Mouse (Mus musculus) stomach, embryonic 15.5 days (tissue): Measurements from ENCODE around the gene Enpp1. TPM values are rescaled to one million over a fixed set of nuclear protein-coding genes. Genes with fewer than 3 reads are reported as not detected.

Source experiments
- ATAC-seq: fragments of 200-750 bp; cut with Nextera tagmentation; 2 replicates; pipeline ENCODE4 v1.8.0; 2017; ENCODE audit warnings: low read depth, moderate number of reproducible peaks, moderate TSS enrichment; ENCODE audit not compliant: insufficient read depth, low FRiP score
- H3K27ac ChIP-seq: fragments of 300-500 bp; sonication (generic); 2 replicates; pipeline ENCODE4 v1.5.1; 2015; ENCODE audit warnings: mild to moderate bottlenecking, inconsistent platforms
- H3K27me3 ChIP-seq: fragments of 300-500 bp; sonication (generic); replicated peaks from 2 replicates; pipeline ENCODE4 v1.6.1; 2015; ENCODE audit warnings: inconsistent platforms
- H3K36me3 ChIP-seq: fragments of 300-500 bp; sonication (generic); 2 replicates; pipeline ENCODE4 v1.6.1; 2015; ENCODE audit warnings: inconsistent platforms
- H3K4me1 ChIP-seq: fragments of 300-500 bp; sonication (generic); 2 replicates; pipeline ENCODE4 v1.6.1; 2015; ENCODE audit warnings: inconsistent platforms
- H3K4me2 ChIP-seq: fragments of 300-500 bp; sonication (generic); 2 replicates; pipeline ENCODE4 v1.6.1; 2015; ENCODE audit warnings: mild to moderate bottlenecking, inconsistent platforms
- H3K4me3 ChIP-seq: fragments of 300-500 bp; sonication (generic); replicated peaks from 2 replicates; pipeline ENCODE4 v1.5.1; 2015; ENCODE audit warnings: inconsistent platforms
- H3K9ac ChIP-seq: fragments of 300-500 bp; sonication (generic); 2 replicates; pipeline ENCODE4 v1.6.1; 2015; ENCODE audit warnings: inconsistent platforms
- H3K9me3 ChIP-seq: fragments of 300-500 bp; sonication (generic); 2 replicates; pipeline ENCODE4 v1.6.1; 2016; ENCODE audit warnings: inconsistent platforms
- WGBS: fragments of 180-500 bp; shearing (Covaris S2); methylation state at CpG from one replicate; pipeline ENCODE4 v1.1.7; 2015; 5-methylcytosine and 5-hydroxymethylcytosine counted together
- polyA plus RNA-seq: library from polyadenylated mRNA; unstranded; fragments of >200 nt; fragmentation: Nextera tagmentation; extraction: Ambion mirVana; gene quantifications from 2 replicates; pipeline ENCODE4 v1.2.1, GENCODE M21; 2015

The Enpp1 gene
- polyA plus RNA-seq, 1 experiment from 2014 or later, result 6.1 TPM

DNA sequence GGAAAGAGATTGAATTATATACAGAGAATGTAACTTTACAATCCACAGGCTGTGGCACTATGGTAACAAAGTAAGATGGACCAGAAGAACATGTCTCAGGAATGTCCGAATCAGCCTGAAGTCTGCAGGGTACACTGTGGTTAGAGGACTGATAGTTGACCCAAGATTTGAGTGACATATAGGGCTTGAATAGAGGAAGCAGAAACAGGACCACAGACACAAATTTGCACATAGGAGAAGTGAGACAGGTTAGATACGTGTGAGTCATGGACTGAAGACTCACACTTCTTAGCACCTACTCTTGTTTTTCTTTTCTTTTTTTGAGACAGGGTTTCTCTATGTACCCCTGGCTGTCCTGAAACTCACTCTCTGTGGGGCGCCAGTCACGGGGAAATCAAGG lies 15.5 kb upstream of the Enpp1 start:
- 88% methylated on average over 4 of the region's 4 CpGs for WGBS
- peaks cover 6% of the 10 kb centered on the region; the same call in 1 of the 2 replicates for H3K4me1 ChIP-seq
- H3K27me3 ChIP-seq, result no peaks in the 10 kb centered on the region
- no peak overlapping the region for H3K4me3 ChIP-seq
- H3K9ac ChIP-seq, result no peak overlapping the region
- no peaks in the 10 kb centered on the region for H3K9me3 ChIP-seq
- H3K4me2 ChIP-seq, result no peak overlapping the region
- no peak overlapping the region for H3K27ac ChIP-seq
- no peaks in the 10 kb centered on the region for H3K36me3 ChIP-seq
- no peak for ATAC-seq

DNA sequence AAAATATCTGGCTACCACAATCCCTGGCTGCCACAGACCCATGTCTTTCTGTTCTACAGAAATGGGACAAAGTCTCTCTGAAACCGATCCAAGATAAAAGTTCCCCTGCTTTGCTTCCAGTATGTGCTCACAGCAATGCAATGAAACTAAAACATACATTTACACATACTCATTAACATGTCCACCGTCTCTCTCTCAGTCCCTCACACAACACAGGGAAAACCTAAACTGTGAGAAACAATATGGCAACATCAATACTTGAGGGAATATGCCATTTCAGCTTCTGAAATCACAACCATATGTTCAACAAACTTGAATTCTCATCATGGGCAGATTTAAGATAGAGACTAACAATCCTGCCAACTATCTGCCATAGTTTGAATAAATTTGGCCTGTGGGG lies 13.2 kb upstream of the Enpp1 start:
- Histone ChIP-seq H3K36me3 (no peaks in the 10 kb centered on the region), H3K4me2 (no peak overlapping the region), H3K9ac (no peak overlapping the region), H3K27me3 (no peaks in the 10 kb centered on the region), H3K27ac (no peak overlapping the region), H3K9me3 (no peaks in the 10 kb centered on the region), H3K4me1 (no peaks in the 10 kb centered on the region), H3K4me3 (no peak overlapping the region)
- no peak for ATAC-seq
- WGBS, result 90% methylated on average over 2 of the region's 2 CpGs

DNA sequence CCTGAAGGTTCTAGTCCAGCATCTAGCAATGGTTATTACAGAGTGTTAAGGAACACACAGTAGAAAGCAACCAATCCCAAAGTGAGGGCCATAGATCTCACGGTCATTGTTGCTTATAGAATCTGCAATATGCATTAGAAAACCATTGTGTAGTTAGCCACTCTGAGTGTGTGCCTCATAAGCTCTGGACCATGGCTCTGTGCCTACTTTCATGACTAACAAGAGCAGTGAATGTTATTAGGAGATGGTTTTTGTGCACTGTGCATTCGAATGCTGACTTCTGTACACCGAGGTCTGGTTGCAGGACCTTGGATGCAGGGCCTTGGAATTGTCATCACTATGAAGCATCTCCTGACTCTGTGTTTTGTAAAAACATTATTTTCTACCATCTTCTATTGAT lies 9.9 kb upstream of the Enpp1 start:
- H3K9me3 ChIP-seq, result no peaks in the 10 kb centered on the region
- 93% methylated on average over 3 of the region's 3 CpGs for WGBS
- no peak overlapping the region for H3K27ac ChIP-seq
- H3K4me3 ChIP-seq, result no peak overlapping the region
- no peaks in the 10 kb centered on the region for H3K4me1 ChIP-seq
- no peak overlapping the region for H3K9ac ChIP-seq
- no peaks in the 10 kb centered on the region for H3K36me3 ChIP-seq
- no peak for ATAC-seq
- no peak overlapping the region for H3K4me2 ChIP-seq
- no peaks in the 10 kb centered on the region for H3K27me3 ChIP-seq

DNA sequence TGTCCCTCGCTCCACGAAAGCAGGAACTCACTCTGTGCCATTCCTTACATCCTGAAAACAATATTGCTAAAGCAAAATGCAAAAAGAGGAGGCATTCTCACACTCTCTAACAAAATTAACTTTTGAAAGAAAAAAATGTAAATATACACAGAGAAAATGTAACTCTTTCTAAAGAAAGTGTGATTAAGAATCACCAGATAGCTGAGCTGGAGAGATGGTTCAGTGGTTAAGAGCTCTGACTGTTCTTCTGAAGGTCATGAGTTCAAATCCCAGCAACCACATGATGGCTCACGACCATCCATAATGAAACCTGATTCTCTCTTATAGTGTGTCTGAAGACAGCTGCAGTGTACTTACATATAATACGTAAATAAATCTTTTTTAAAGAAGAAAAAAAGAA lies 7.4 kb upstream of the Enpp1 start:
- no peak overlapping the region for H3K27ac ChIP-seq
- no peak for ATAC-seq
- H3K4me3 ChIP-seq, result no peak overlapping the region
- H3K4me2 ChIP-seq, result no peak overlapping the region
- no peaks in the 10 kb centered on the region for H3K27me3 ChIP-seq
- H3K36me3 ChIP-seq, result no peaks in the 10 kb centered on the region
- H3K9ac ChIP-seq, result no peak overlapping the region
- no peaks in the 10 kb centered on the region for H3K4me1 ChIP-seq
- 80% methylated on average over 4 of the region's 4 CpGs for WGBS
- no peaks in the 10 kb centered on the region for H3K9me3 ChIP-seq

DNA sequence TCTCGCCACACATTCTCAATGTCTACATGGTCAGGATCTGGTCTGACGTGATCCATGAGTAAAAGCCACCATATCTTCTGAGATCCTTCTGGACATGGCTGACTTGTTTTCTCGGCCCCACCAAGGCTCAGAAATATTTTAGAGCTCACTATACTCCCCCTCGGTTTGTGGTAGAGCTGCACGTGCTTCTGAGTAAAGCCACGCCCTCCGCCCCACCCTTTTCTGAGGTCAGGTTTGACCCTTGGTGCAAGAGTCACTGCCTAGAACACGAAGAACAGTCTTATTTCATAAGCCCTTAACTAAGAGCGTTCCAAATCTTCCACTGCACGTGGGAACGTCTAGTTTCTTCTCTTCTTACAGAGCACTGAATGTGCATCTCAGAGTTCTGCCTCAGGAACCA lies 6.8 kb upstream of the Enpp1 start:
- Histone ChIP-seq H3K9ac (no peak overlapping the region), H3K27ac (no peak overlapping the region), H3K27me3 (no peaks in the 10 kb centered on the region), H3K4me3 (no peak overlapping the region), H3K4me2 (no peak overlapping the region), H3K36me3 (no peaks in the 10 kb centered on the region), H3K9me3 (no peaks in the 10 kb centered on the region), H3K4me1 (no peaks in the 10 kb centered on the region)
- WGBS, result 49% methylated on average over 11 of the region's 11 CpGs
- no peak; the same call in 1 of the 2 replicates for ATAC-seq

DNA sequence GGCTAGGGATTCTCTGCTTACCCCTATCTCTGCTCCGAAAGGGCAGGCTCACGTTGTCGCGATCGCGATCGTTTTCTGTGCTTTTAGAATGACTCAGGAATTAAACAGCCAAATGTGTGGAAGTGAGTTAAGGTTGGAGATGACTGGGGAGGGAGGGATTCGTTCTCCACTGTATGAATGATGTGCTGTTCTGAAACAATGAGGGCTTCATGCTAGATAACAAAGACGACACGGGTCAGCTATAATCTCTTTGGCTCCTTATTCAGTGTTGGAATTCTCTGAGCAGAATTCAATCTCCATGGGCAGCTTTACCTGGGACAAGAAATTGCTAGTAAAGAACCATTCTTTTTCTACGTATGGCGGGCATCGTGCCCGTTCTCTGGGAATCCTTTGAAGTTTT lies 6.1 kb upstream of the Enpp1 start:
- no peaks in the 10 kb centered on the region for H3K9me3 ChIP-seq
- no peak overlapping the region for H3K9ac ChIP-seq
- H3K4me1 ChIP-seq, result no peaks in the 10 kb centered on the region
- H3K27me3 ChIP-seq, result no peaks in the 10 kb centered on the region
- no peak overlapping the region for H3K4me2 ChIP-seq
- ATAC-seq, result no peak
- no peak overlapping the region for H3K4me3 ChIP-seq
- 63% methylated on average over 14 of the region's 14 CpGs for WGBS
- H3K36me3 ChIP-seq, result no peaks in the 10 kb centered on the region
- no peak overlapping the region for H3K27ac ChIP-seq

DNA sequence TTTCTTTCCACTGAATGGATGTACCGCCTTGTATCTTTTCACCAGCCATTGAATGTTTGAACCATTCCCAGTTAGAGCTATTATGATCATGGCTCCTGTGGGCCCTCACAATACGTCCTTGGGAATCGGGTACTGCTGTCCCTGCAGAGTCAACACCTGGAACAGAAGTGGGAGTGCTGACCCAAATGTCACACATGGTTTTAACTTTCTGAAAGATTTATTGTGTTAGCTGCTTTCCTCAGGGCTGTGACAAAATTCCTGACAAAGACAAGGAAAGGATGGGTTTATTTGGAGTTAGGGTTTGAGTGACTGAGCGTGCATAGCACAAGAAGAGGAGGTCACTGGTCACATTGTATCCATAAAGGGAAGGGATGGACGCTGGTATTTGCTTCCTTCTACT lies 4.3 kb upstream of the Enpp1 start:
- H3K36me3 ChIP-seq, result no peaks in the 10 kb centered on the region
- H3K27me3 ChIP-seq, result no peaks in the 10 kb centered on the region
- no peak overlapping the region for H3K4me2 ChIP-seq
- no peaks in the 10 kb centered on the region for H3K4me1 ChIP-seq
- no peak overlapping the region for H3K27ac ChIP-seq
- H3K4me3 ChIP-seq, result no peak overlapping the region
- no peak for ATAC-seq
- 84% methylated on average over 5 of the region's 5 CpGs for WGBS
- H3K9me3 ChIP-seq, result no peaks in the 10 kb centered on the region
- H3K9ac ChIP-seq, result no peak overlapping the region

DNA sequence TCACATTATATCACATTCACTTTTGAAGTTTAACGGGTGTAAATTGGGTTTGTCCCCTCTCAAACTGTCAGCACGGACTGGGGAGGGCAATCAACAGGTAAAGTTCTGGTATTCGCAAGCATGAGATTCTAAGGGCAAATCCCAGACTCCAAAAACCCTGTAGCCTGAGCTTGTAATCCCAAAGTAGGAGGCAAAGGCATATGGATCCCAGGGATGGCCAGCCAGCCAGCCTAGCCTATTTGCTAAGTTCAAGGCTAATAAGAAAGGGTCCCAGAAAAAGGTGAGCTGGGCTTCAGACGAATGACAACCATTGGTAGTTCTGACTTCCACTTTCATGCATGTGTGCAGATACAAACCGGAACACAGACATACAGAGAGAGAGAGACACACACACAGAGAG lies 942 bp upstream of the Enpp1 start:
- no peak overlapping the region for H3K9ac ChIP-seq
- no peak overlapping the region for H3K4me3 ChIP-seq
- H3K9me3 ChIP-seq, result no peaks in the 10 kb centered on the region
- H3K4me2 ChIP-seq, result no peak overlapping the region
- no peaks in the 10 kb centered on the region for H3K36me3 ChIP-seq
- no peaks in the 10 kb centered on the region for H3K4me1 ChIP-seq
- H3K27me3 ChIP-seq, result no peaks in the 10 kb centered on the region
- WGBS, result 77% methylated on average over 5 of the region's 5 CpGs
- ATAC-seq, result no peak
- H3K27ac ChIP-seq, result no peak overlapping the region

DNA sequence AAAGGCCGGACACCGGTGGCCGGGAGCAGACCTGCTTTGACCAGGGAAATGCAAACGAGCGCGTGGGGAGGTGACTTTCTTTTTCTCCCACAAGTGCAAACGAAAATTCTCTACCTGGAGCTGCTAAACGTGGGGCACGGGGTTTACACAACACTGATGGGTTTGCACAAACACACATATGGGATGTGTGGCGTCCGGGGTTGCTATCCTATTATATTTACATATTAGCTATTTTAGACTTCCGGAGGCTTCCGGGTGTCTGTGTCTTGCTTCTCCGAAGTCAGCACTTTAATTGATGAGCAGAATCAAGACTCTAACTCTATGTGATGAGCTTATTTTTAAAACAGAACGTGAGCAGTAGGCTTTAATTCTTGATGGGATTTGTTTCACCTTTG lies 405 bp upstream of the Enpp1 start:
- Histone ChIP-seq H3K4me3 (peak overlapping the region; percentile 66), H3K4me2 (peak overlapping the region; percentile 98), H3K9ac (peak overlapping the region; percentile 47; the same call in 1 of the 2 replicates), H3K27ac (no peak overlapping the region), H3K36me3 (no peaks in the 10 kb centered on the region), H3K4me1 (no peaks in the 10 kb centered on the region), H3K9me3 (no peaks in the 10 kb centered on the region), H3K27me3 (no peaks in the 10 kb centered on the region)
- ATAC-seq, result no peak
- 8% methylated on average over 15 of the region's 15 CpGs for WGBS

DNA sequence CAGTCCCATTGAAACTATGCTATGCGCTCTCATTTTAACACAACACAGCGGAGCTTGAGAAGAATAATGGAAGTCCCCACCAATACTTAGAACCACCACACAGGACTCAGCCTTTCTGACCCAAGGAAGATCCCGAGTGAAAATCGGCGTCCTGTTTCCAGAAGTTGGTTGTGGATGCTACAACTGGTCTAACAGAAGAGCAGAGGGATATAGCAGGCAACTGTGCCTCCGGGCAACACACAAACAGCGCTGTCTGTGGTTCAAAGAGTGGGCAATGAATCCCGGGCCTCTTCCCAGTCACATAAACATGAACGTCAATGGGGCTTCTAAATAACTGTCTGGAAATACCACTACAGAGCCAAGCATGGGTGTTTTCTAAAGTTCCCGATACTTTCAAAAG lies 888 bp downstream of the Enpp1 start:
- H3K4me3 ChIP-seq, result peak overlapping the region; percentile 66
- WGBS, result 19% methylated on average over 10 of the region's 10 CpGs
- no peak for ATAC-seq
- no peaks in the 10 kb centered on the region for H3K9me3 ChIP-seq
- H3K27me3 ChIP-seq, result no peaks in the 10 kb centered on the region
- no peaks in the 10 kb centered on the region for H3K36me3 ChIP-seq
- H3K9ac ChIP-seq, result no peak overlapping the region
- no peaks in the 10 kb centered on the region for H3K4me1 ChIP-seq
- H3K4me2 ChIP-seq, result peak overlapping the region; percentile 98
- H3K27ac ChIP-seq, result no peak overlapping the region

DNA sequence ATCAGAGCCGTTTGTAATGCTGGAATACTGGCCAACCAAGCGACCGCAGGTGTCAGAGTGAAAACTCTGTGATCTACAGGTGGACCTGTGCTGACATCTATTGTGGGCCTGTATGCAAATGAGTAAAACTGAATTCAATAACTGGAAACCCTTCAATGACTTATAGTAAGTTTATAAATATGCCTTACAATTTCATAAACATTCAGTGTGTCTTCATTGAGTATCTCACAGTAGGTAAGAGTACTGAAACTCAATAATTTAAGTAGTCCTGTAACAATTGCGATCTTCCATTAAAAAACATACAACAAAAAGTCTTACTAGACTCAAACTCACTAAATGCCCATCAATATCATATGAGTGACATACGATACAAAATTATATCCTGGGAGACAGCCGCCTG lies 1.6 kb downstream of the Enpp1 start:
- no peak for ATAC-seq
- Histone ChIP-seq H3K4me2 (no peak overlapping the region), H3K9me3 (no peaks in the 10 kb centered on the region), H3K4me3 (peak overlapping the region; percentile 66; the same call in 1 of the 2 replicates), H3K9ac (no peak overlapping the region), H3K36me3 (no peaks in the 10 kb centered on the region), H3K27ac (no peak overlapping the region), H3K27me3 (no peaks in the 10 kb centered on the region), H3K4me1 (no peaks in the 10 kb centered on the region)
- WGBS, result 92% methylated on average over 6 of the region's 6 CpGs

DNA sequence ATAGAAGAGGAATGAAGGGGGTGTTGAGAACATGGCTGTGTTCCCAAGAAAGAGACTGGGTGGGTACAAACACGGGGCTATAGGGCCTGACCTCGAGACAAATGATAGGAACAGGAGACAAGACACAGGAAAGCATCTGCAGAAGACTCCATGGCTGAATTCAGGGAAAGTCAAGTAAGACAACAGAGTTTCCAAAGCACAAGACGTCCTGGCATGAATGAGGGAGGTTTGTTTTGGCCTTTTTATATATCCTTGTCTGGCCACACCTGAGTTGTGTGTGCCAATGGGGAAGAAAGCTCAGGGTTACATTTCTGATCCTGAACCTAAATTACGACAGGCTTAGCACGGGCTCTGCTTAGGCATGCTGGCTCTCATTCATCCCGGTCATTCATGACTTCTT lies 4.2 kb downstream of the Enpp1 start:
- Histone ChIP-seq H3K4me1 (no peaks in the 10 kb centered on the region), H3K36me3 (no peaks in the 10 kb centered on the region), H3K4me3 (no peak overlapping the region), H3K27me3 (no peaks in the 10 kb centered on the region), H3K9ac (no peak overlapping the region), H3K27ac (no peak overlapping the region), H3K4me2 (no peak overlapping the region), H3K9me3 (no peaks in the 10 kb centered on the region)
- 76% methylated on average over 6 of the region's 6 CpGs for WGBS
- ATAC-seq, result no peak

DNA sequence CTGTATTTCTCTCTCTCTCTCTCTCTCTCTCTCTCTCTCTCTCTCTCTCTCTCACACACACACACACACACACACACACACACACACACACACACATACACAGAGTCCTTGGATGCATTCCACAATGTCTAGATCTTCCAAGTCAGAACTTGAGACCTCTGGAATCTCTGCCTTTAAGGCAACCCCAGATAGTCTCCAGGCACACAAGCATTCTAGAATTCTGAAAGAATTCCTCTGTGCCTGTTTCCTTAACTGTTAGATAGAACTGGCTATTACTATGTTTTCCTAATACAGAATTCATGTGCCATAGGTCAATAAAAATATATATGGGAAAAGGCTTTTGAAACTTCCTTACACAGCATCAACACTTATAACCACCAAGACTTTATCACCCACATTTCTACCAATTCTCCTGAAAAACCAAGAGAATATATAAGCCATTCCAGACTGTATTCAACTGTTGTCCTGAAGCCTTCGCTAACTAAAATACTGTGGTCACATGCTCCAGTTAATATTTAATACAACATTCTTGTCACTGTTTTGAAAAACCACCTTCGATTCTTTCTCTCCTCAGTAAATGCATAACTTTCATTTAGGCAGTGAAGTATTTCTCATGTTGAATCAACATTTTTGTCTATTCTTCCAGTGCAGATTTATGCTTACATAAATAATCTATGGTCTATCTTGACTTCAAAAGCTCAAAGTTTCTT lies 5.4 kb downstream of the Enpp1 start:
- Histone ChIP-seq H3K4me2 (no peak overlapping the region), H3K9me3 (no peaks in the 10 kb centered on the region), H3K9ac (no peak overlapping the region), H3K36me3 (no peaks in the 10 kb centered on the region), H3K4me1 (no peaks in the 10 kb centered on the region), H3K27me3 (no peaks in the 10 kb centered on the region), H3K27ac (no peak overlapping the region), H3K4me3 (no peak overlapping the region)
- 49% methylated on average over 2 of the region's 2 CpGs for WGBS
- no peak for ATAC-seq
